Mouse (Mus musculus): ENCODE measurements around the gene Spats2. TPM values are rescaled to one million over a fixed set of nuclear protein-coding genes. Genes with fewer than 3 reads are reported as not detected.

Spats2 gene
- polyA plus RNA-seq, 1 experiment = 0.19 TPM

- peaks cover 12% of the 10 kb centered on the region for H3K27me3 ChIP-seq (ENCODE audit: control insufficient read depth)
- H3K36me3 ChIP-seq (ENCODE audit: control insufficient read depth) = peaks cover 12% of the 10 kb centered on the region
- H3K4me1 ChIP-seq (ENCODE audit: control insufficient read depth) = peaks cover 28% of the 10 kb centered on the region
- no peak overlapping the region for H3K4me3 ChIP-seq (replicated peaks)
- TF ChIP-seq GATA1 (IDR thresholded peaks at IDR 0.05; ENCODE audit: low read length) (no peak), TAL1 (IDR thresholded peaks at IDR 0.05; ENCODE audit: low read length) (no peak)
- peaks cover 2% of the 10 kb centered on the region for H3K9me3 ChIP-seq (ENCODE audit: control insufficient read depth, low read length)
Measured at GRCm38 (mm10) chr15:99214941-99215340, 89.2 kb downstream of the Spats2 start.

DNA sequence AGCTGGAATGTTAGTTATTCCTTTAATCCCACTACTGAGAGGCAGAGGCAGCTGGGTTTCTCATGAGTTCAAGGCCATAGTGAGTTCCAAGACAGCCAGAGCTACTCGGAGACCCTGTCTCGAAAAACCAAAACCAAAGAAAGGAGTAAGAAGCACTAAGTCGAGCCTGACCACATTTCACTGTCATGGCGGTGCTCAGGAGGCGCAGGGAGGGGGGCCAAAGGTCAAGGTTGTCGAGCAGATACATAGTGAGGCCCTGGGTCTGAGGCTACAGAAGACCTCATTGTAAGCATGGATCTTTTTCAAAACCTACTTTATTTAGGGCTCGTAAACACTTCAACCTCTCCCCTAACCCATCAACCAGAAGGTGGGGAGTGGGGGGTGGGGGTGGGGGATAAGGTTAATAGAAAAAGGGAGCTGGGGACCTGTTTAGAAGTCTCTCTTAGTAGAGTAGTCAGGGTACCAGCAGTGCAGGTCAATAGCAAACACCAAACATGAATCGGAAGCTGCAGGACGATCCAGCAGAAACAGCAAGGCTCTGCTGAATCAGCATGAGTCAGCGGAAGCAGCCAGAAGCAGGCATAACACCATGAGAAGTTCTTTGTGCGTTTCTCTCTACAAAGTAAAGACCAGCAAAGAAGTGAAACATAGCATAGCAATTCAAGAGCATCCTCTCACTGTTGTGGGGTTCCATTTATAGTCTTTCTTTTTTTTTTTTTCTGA, 90.2 kb downstream of the Spats2 start:
- H3K27me3 ChIP-seq (ENCODE audit: control insufficient read depth) = peaks cover 22% of the 10 kb centered on the region
- peaks cover 2% of the 10 kb centered on the region for H3K9me3 ChIP-seq (ENCODE audit: control insufficient read depth, low read length)
- no peak overlapping the region for H3K4me3 ChIP-seq (replicated peaks)
- H3K36me3 ChIP-seq (ENCODE audit: control insufficient read depth) = peaks cover 8% of the 10 kb centered on the region
- H3K4me1 ChIP-seq (ENCODE audit: control insufficient read depth) = peaks cover 28% of the 10 kb centered on the region
- TF ChIP-seq GATA1 (IDR thresholded peaks at IDR 0.05; ENCODE audit: low read length) = no peak
- TF ChIP-seq TAL1 (IDR thresholded peaks at IDR 0.05; ENCODE audit: low read length) = no peak

- no peaks in the 10 kb centered on the region; the same call in none of the 2 replicates for H3K36me3 ChIP-seq (ENCODE audit: control insufficient read depth)
- peaks cover 39% of the 10 kb centered on the region for H3K27me3 ChIP-seq (ENCODE audit: control insufficient read depth)
- no peak overlapping the region for H3K4me3 ChIP-seq (replicated peaks)
- peaks cover 2% of the 10 kb centered on the region for H3K9me3 ChIP-seq (ENCODE audit: control insufficient read depth, low read length)
- H3K4me1 ChIP-seq (ENCODE audit: control insufficient read depth) = peaks cover 28% of the 10 kb centered on the region
- TF ChIP-seq TAL1 (IDR thresholded peaks at IDR 0.05; ENCODE audit: low read length) = no peak
- no peak for TF ChIP-seq GATA1 (IDR thresholded peaks at IDR 0.05; ENCODE audit: low read length)
Measured at GRCm38 (mm10) chr15:99217630-99218029, 91.9 kb downstream of the Spats2 start.

GRCm38 (mm10) chr15:99221315-99221952, 95.7 kb downstream of the Spats2 start:
- no peaks in the 10 kb centered on the region for H3K36me3 ChIP-seq (ENCODE audit: control insufficient read depth)
- H3K4me1 ChIP-seq (ENCODE audit: control insufficient read depth) = peaks cover 29% of the 10 kb centered on the region
- no peak overlapping the region for H3K4me3 ChIP-seq (replicated peaks)
- H3K27me3 ChIP-seq (ENCODE audit: control insufficient read depth) = peaks cover 77% of the 10 kb centered on the region
- TF ChIP-seq GATA1 (IDR thresholded peaks at IDR 0.05; ENCODE audit: low read length) (no peak), TAL1 (IDR thresholded peaks at IDR 0.05; ENCODE audit: low read length) (no peak)
- H3K9me3 ChIP-seq (ENCODE audit: control insufficient read depth, low read length) = peaks cover 16% of the 10 kb centered on the region; the same call in 1 of the 2 replicates

GRCm38 (mm10) chr15:99222794-99223584, 97.3 kb downstream of the Spats2 start:
- H3K27me3 ChIP-seq (ENCODE audit: control insufficient read depth) = peaks cover 93% of the 10 kb centered on the region
- peaks cover 16% of the 10 kb centered on the region; the same call in 1 of the 2 replicates for H3K9me3 ChIP-seq (ENCODE audit: control insufficient read depth, low read length)
- H3K4me3 ChIP-seq (replicated peaks) = peak overlapping the region; percentile 41
- TF ChIP-seq TAL1 (IDR thresholded peaks at IDR 0.05; ENCODE audit: low read length) = no peak
- no peak for TF ChIP-seq GATA1 (IDR thresholded peaks at IDR 0.05; ENCODE audit: low read length)
- peaks cover 17% of the 10 kb centered on the region for H3K4me1 ChIP-seq (ENCODE audit: control insufficient read depth)
- no peaks in the 10 kb centered on the region for H3K36me3 ChIP-seq (ENCODE audit: control insufficient read depth)

DNA sequence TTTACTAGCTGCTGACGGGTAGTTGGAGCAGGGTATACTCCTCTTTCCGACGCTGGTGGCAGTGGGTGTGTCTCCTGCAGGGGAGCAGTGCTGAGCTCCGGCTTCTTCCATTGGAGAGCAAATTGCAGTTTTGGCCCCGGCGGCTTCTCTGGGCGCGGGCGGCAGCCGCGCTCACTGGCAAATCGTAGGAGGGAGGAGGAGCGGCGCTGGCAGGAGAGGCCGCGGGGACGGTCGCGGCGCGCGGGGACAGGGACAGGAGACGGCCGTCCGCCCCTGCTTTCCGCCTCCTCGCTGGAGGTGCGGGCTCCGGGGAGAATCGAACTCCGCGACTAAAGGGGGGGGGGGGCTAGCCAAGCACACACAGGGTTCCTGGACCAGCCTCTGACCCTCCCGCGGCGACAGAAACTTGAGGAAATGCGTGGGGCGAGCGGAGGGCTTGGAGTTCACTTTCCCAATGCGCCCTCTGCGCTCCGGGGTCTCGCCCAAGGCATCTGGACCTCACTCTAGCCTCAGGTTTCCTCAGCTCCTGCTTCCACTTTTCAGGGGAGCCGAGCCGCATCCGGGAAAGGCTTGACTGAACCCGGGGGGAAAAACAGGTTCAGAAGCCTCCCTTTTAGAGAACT, 98.0 kb downstream of the Spats2 start:
- H3K4me1 ChIP-seq (ENCODE audit: control insufficient read depth) = peaks cover 11% of the 10 kb centered on the region
- no peak for TF ChIP-seq GATA1 (IDR thresholded peaks at IDR 0.05; ENCODE audit: low read length)
- TF ChIP-seq TAL1 (IDR thresholded peaks at IDR 0.05; ENCODE audit: low read length) = no peak
- H3K9me3 ChIP-seq (ENCODE audit: control insufficient read depth, low read length) = peaks cover 16% of the 10 kb centered on the region; the same call in 1 of the 2 replicates
- H3K36me3 ChIP-seq (ENCODE audit: control insufficient read depth) = no peaks in the 10 kb centered on the region
- H3K27me3 ChIP-seq (ENCODE audit: control insufficient read depth) = peaks cover 96% of the 10 kb centered on the region
- H3K4me3 ChIP-seq (replicated peaks) = peak overlapping the region; percentile 41

DNA sequence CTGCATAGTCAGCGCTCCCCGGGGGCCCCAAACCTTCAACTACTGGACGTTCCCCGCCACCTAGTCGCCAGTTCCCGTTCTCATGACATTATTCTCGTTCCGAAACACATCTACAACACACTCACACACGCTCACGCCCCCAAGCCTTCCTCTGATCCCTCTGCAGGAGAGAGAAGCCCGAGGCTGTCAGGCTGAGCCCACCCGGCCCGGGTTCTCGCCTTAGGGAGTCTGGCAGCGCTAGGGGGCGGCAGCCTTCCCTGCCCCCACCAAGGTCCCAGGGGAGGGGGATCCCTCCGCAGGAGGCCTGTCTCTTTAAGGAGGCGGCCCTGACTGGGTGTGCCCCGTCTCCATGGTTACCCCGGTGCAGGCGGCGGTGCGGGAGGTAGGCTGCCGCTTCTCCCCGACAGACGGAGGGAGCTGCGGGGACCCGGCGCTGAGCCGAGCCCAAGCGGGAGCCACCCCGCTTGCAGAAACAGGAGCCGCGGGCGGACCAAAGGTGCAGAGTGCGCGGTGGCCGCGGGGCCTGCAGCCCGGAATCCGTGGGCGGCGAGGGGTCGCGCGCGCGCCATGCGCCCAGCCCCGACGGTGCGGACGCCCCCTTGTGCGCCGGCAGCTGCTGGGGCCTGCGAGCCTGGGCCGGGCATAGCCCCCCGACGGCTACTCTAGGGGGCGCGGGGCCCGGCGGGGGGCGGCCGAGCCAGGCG, 98.6 kb downstream of the Spats2 start, which contains the start of gene Kcnh3:
Kcnh3 (plus strand) TSS at position 654 of the 704 bp plus-strand sequence.
- Histone ChIP-seq H3K4me1 (ENCODE audit: control insufficient read depth) (peaks cover 11% of the 10 kb centered on the region), H3K4me3 (replicated peaks) (peak within 1 kb of the TSS; percentile 41)

More for the DNA sequence above, 98.6 kb downstream of the Spats2 start, which contains the start of gene Kcnh3:
- Histone ChIP-seq H3K27me3 (ENCODE audit: control insufficient read depth) (peaks cover 100% of the 10 kb centered on the region), H3K36me3 (ENCODE audit: control insufficient read depth) (no peaks in the 10 kb centered on the region), H3K9me3 (ENCODE audit: control insufficient read depth, low read length) (peaks cover 16% of the 10 kb centered on the region; the same call in 1 of the 2 replicates)
- TF ChIP-seq TAL1 (IDR thresholded peaks at IDR 0.05; ENCODE audit: low read length) = no peak
- TF ChIP-seq GATA1 (IDR thresholded peaks at IDR 0.05; ENCODE audit: low read length) = no peak

Measured in erythroblast, embryonic 14.5 days (primary cell).